Mouse (Mus musculus) urinary bladder, adult 2 months (tissue): ENCODE results near the gene Ezr. TPM values are rescaled to one million over a fixed set of nuclear protein-coding genes. Genes with fewer than 3 reads are reported as not detected.
A peak's percentile ranks its signal among the peaks of the same experiment; 100 is the strongest.

ENCODE experiments used
- DNase-seq: peaks from one replicate; pipeline ENCODE4 v3.0.0; 2022; ENCODE audit warnings: low spot score
- polyA plus RNA-seq: library from polyadenylated mRNA; depleted of rRNA; stranded (reverse); fragments of >200 nt; gene quantifications from 2 replicates; pipeline ENCODE4 v1.2.3, GENCODE M21; 2012; rRNA removed

Gene Ezr
- 104 and 106 TPM in 2 replicates for polyA plus RNA-seq

DNA sequence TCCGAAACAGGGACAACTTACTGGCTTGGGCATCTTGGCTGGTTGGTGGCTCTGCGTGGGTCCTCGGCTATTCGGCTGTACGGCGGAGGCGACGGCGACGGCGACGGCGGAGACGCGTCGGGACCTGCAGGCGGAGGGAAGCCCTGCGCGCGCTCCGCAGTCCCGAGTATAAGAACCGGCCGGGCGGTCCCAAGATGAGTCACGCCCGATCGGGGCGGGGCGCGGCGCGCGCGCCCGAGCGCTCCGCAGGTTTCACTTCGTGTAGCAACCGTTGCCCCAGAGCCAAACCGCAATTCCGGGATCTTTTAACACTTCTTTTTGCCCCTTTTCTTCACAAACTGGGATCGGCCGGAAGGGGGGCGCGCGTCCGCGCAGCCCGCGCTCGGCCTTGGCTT lies at the start of gene Ezr:
Gene Ezr, minus strand, starts transcription at position 174 of the 395 bp plus-strand sequence.
- DNase-seq, result peak; percentile 84

GRCm38 (mm10) chr17:6830004-6830592 lies 47.5 kb upstream of the Ezr start:
- DNase-seq, result no peak

GRCm38 (mm10) chr17:6828531-6829150 lies 46.1 kb upstream of the Ezr start:
- DNase-seq, result no peak

DNA sequence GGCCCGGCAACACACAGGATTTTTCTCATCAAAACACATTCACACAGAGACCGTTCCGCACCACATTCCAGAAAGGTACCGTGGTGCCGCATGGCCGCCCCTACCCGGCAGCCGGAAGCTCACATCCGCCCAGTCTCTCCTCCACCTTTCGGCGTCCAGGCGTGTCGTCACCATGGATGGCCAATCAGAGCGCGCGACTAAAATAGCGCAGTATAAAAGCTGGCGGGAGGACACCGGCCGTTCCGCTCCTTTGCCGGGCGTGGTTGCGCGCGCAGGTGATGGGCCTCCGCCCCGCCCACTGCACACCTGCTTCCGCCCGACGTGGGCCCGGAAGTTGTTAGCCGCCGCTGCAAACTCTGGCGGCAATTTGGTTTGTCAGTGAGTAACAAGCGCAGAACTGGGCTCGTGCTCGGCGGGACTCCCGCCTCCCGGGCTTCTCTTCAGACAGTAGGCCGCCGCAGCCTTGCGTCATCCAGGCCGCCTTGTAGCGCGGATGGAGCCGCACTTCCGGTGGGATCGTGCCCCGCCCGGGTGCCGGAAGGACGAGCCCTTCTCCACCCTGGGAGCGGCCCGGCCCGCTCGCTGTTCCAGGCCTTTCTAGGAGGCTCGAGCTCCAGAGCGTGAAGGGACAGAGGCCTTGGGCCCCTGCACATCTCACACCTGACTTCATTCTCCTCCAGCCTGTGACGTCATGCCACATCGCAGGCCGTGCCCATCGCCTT lies 45.3 kb upstream of the Ezr start:
- DNase-seq, result peak; percentile 94

DNA sequence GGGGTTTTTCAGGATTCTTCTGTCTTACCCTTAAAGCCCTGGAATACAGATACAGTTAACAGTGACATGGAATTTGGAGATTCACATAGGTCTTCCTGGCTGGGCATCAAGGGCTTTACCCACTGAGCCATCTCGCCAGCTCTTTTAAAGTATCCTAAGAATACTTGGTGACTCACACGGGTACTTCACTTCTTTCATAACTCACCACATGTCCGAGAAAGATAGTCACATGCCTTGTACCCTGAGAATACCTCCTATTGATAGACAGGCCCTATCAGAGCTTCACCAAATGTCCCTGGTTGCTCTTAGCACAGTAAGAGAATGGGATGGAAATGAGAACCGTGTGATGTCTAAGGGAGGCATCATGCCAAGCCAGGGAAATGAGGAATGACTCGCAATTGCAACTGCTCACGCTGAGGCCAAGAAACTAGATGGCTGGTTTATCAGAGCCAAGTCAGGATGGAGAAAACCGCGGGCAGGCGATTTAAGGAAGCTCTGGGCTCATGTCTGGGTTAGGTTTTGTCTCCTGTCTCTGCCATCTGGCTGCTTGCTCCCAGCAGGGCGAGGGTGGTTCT lies 44.7 kb upstream of the Ezr start:
- no peak for DNase-seq

DNA sequence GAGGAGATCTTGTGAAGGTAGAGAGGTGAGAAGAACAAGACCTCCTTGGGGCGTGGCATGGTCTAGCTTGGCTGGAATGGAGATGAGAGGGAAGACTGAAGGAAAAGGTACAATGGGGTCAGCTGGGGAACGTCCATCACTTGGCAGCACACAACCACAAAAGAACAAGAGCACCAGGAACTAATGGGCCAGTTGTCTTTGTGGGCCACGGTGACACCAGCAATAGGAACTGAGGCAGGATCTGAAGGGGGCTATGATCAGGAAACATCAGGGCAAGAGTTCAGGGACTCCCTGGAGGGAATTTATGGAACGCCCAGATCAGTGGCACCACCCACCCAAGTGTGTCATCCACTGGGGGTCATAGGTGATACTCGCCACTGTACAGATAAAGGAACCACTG lies 34.2 kb upstream of the Ezr start:
- DNase-seq, result no peak

DNA sequence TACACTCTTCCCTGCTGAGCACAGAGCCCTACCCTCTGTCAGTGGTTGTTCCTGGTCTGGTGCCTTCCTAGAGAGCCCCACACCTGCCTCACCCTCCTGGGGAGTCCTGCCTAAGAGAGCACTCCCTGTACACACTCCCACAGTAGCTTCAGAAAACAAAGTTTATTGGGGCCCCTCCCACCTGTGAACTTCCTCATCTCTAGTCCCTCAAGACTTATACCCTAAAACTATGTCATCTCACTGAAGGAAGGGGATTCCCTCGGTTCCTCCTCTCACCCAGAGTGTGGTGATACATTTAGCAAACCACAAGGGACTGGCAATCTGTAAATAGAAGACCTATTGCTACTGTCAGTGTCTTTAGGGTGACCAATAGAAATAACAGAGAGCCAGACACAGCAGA lies 33.6 kb upstream of the Ezr start:
- DNase-seq, result no peak

GRCm38 (mm10) chr17:6814656-6815055 lies 32.1 kb upstream of the Ezr start:
- no peak for DNase-seq

DNA sequence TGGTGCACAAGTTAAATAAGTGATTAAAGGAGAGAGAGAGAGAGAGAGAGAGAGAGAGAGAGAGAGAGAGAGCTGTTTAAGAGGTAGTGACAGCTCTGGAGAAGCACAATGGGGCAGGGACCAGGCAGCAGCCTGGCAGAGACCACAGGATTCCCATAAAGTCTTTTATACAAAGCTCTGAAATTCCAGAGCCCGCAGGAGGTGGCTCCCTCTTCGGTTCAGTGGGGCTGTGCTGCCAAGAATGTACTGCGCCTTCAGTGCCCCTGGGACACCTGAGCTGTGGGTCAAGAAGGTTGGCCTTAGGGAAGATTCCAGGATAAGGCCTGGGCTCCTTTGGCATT lies 30.2 kb upstream of the Ezr start:
- DNase-seq, result no peak

DNA sequence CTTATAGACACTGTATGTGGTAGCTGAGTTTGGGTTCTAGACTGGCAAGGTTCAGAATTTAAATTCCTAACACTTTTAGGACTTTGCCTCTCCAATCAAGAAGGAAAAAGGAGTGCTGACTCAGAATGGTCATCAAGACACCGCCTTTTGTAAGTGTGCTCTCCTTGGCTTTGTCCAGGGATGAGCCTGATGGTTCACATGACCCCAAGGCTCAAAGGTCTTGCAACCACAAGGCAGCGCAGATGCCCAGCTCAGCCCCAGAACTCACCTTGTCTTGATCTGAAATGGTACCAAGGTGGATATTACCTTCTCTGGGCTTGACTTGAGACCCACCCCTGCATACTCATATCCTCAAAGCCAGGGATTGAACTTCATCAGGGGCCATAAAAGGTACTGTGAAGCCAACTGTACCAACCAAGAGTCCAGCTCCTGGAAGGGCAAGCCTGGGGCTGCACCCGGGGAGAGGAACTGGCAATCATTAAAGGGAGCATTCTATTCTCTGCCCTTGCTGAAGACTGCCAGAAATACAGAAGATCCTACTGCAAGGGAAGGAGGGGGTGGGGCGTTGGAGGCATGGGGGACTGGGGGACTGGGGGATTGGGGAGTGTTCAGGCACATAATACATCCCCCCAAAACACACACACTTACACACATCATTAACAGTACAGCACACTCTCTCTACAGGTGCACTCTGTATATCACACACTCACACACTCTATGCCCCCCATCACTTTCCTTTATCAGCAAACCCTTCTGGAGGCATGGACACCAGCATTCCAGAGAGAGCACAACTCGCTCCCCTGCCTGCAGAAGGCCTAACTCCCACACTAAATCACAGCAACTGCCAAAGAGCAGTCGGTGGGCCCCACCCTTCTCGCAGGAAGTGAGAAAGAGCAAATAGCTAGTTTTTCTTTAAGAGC lies 29.6 kb upstream of the Ezr start:
- no peak for DNase-seq

GRCm38 (mm10) chr17:6809331-6809730 lies 26.7 kb upstream of the Ezr start:
- no peak for DNase-seq

- no peak for DNase-seq
Observed at GRCm38 (mm10) chr17:6808521-6809165, 26.1 kb upstream of the Ezr start.

- DNase-seq, result no peak
Observed at GRCm38 (mm10) chr17:6807827-6808520, 25.4 kb upstream of the Ezr start.

- DNase-seq, result no peak
Observed at GRCm38 (mm10) chr17:6804853-6805543, 22.4 kb upstream of the Ezr start.

- DNase-seq, result no peak
Observed at GRCm38 (mm10) chr17:6804111-6804510, 21.5 kb upstream of the Ezr start.

- DNase-seq, result no peak
Observed at GRCm38 (mm10) chr17:6803614-6804013, 21.0 kb upstream of the Ezr start.

- no peak for DNase-seq
Observed at GRCm38 (mm10) chr17:6798392-6799061, 15.9 kb upstream of the Ezr start.

- DNase-seq, result no peak
Observed at GRCm38 (mm10) chr17:6797471-6797870, 14.9 kb upstream of the Ezr start.

DNA sequence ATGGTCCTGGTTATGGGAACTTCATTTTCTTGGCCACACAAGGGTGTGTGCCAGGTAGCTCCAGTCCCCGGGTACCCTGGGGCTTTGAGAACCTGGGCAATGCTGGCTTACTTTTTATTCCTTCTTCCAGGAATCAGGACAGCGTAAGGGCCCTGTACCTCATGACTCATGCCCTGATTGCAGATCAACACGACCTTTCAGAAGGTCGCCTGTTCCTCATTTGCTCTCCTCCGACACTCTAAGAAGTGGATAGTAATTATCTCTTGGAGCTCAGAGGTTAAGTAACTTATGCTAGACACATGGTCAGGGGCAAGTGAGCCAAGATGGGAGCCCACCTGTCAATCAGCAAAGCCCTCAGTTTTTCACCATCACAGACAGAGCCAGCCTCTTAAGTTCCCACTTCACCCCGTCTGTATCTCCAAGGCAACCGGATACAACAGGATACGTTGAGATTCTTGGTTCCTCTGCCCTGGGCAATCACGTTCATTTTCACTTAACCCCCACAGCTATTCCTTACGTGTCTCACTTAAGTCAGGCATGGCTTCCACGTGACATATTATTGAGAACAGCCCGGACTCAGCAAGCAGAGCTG lies 11.7 kb upstream of the Ezr start:
- DNase-seq, result no peak
